Mouse (Mus musculus) limb, embryonic 12.5 days (tissue): ENCODE results near the gene Tcirg1. TPM values are rescaled to one million over a fixed set of nuclear protein-coding genes. Genes with fewer than 3 reads are reported as not detected.

Experiments
- ATAC-seq: fragments of 200-750 bp; cut with Nextera tagmentation; 2 replicates; pipeline ENCODE4 v1.8.0; 2017; ENCODE audit warnings: low read depth, moderate TSS enrichment; ENCODE audit not compliant: insufficient number of reproducible peaks, insufficient read depth, low FRiP score, low TSS enrichment
- H3K27ac ChIP-seq: fragments of 300-500 bp; sonication (generic); 2 replicates; pipeline ENCODE4 v1.5.1; 2016; ENCODE audit warnings: mild to moderate bottlenecking, moderate library complexity
- H3K27me3 ChIP-seq: fragments of 300-500 bp; sonication (generic); 2 replicates; pipeline ENCODE4 v1.6.1; 2016; ENCODE audit warnings: mild to moderate bottlenecking, moderate library complexity
- H3K36me3 ChIP-seq: fragments of 300-500 bp; sonication (generic); 2 replicates; pipeline ENCODE4 v1.6.1; 2016; ENCODE audit warnings: mild to moderate bottlenecking, moderate library complexity
- H3K4me1 ChIP-seq: fragments of 300-500 bp; sonication (generic); replicated peaks from 2 replicates; pipeline ENCODE4 v1.6.1; 2016
- H3K4me2 ChIP-seq: fragments of 300-500 bp; sonication (generic); 2 replicates; pipeline ENCODE4 v1.6.1; 2016; ENCODE audit warnings: mild to moderate bottlenecking, moderate library complexity
- H3K4me3 ChIP-seq: fragments of 300-500 bp; sonication (generic); replicated peaks from 2 replicates; pipeline ENCODE4 v1.5.1; 2016; ENCODE audit warnings: mild to moderate bottlenecking
- H3K9ac ChIP-seq: fragments of 300-500 bp; sonication (generic); replicated peaks from 2 replicates; pipeline ENCODE4 v1.6.1; 2016; ENCODE audit warnings: mild to moderate bottlenecking, moderate library complexity
- H3K9me3 ChIP-seq: fragments of 300-500 bp; sonication (generic); 2 replicates; pipeline ENCODE4 v1.6.1; 2016; ENCODE audit warnings: mild to moderate bottlenecking, moderate library complexity
- WGBS: fragments of 180-500 bp; shearing (Covaris S2); methylation state at CpG from one replicate; pipeline ENCODE4 v1.1.7; 2016; 5-methylcytosine and 5-hydroxymethylcytosine counted together
- polyA plus RNA-seq: library from polyadenylated mRNA; unstranded; fragments of >200 nt; fragmentation: Nextera tagmentation; extraction: Ambion mirVana; gene quantifications from 2 replicates; pipeline ENCODE4 v1.2.1, GENCODE M21; 2016

Tcirg1 gene
- polyA plus RNA-seq, 1 experiment from 2014 or later = 47.0 TPM

DNA sequence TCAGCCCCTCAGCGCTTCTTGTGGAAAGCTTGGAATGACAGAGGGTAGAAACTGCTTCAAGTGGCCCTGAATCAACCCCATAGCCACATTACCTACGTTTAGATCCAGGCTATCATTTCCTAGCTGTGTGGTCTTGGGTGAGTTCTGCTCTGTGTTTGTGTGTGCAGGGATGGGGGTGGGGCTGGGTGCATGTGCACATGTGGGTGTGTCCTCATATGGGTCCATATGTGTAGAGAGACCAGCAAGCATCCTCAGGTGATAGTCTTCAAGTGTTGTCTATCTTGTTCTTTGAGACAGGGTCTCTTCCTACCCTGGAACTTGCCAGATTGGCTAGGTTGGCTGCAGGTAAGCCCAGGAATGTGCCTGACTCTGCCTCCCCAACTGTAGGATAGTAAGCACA is 57.7 kb downstream of the Tcirg1 start:
- no peak overlapping the region for H3K9ac ChIP-seq
- no peak overlapping the region for H3K4me3 ChIP-seq
- H3K4me2 ChIP-seq = no peak overlapping the region
- WGBS = 97% methylated on average over 2 of the region's 2 CpGs
- H3K27me3 ChIP-seq = peaks cover 8% of the 10 kb centered on the region; the same call in 1 of the 2 replicates
- no peaks in the 10 kb centered on the region for H3K9me3 ChIP-seq
- no peak for ATAC-seq
- no peak overlapping the region for H3K27ac ChIP-seq
- no peaks in the 10 kb centered on the region for H3K36me3 ChIP-seq
- peaks cover 21% of the 10 kb centered on the region for H3K4me1 ChIP-seq

- Histone ChIP-seq H3K4me2 (no peak overlapping the region), H3K4me3 (no peak overlapping the region), H3K9ac (no peak overlapping the region), H3K27me3 (peaks cover 15% of the 10 kb centered on the region; the same call in 1 of the 2 replicates), H3K9me3 (no peaks in the 10 kb centered on the region), H3K4me1 (peaks cover 17% of the 10 kb centered on the region), H3K36me3 (no peaks in the 10 kb centered on the region), H3K27ac (no peak overlapping the region)
- ATAC-seq = no peak
- WGBS = 24% methylated on average over 7 of the region's 7 CpGs
Measured at GRCm38 (mm10) chr19:3848207-3848808, 58.6 kb downstream of the Tcirg1 start.

DNA sequence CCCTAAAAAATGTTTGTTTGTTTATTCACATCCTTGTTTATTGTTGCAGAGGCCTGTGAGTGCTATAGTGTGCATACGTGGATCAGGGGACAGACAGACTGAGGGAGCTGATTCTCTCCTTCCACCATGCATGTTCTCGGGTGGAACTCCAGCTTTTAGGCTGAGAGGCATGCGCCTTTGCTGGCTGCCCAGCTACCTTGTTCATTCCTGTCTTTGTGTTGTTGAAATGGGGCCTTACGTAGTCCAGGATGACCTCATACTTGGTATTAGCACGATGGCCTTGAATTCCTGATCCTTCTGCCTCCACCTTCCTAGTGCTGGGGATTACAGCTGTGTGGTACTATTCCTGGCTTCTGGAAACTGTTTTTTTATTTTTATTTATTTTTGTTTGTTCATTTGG is 59.2 kb downstream of the Tcirg1 start:
- H3K4me1 ChIP-seq = peaks cover 15% of the 10 kb centered on the region
- peaks cover 15% of the 10 kb centered on the region; the same call in 1 of the 2 replicates for H3K27me3 ChIP-seq
- no peaks in the 10 kb centered on the region for H3K9me3 ChIP-seq
- no peaks in the 10 kb centered on the region for H3K36me3 ChIP-seq
- no peak overlapping the region for H3K27ac ChIP-seq
- no peak overlapping the region for H3K4me2 ChIP-seq
- no peak overlapping the region for H3K9ac ChIP-seq
- no peak overlapping the region for H3K4me3 ChIP-seq
- no peak for ATAC-seq
- WGBS = 85% methylated on average over 5 of the region's 5 CpGs

DNA sequence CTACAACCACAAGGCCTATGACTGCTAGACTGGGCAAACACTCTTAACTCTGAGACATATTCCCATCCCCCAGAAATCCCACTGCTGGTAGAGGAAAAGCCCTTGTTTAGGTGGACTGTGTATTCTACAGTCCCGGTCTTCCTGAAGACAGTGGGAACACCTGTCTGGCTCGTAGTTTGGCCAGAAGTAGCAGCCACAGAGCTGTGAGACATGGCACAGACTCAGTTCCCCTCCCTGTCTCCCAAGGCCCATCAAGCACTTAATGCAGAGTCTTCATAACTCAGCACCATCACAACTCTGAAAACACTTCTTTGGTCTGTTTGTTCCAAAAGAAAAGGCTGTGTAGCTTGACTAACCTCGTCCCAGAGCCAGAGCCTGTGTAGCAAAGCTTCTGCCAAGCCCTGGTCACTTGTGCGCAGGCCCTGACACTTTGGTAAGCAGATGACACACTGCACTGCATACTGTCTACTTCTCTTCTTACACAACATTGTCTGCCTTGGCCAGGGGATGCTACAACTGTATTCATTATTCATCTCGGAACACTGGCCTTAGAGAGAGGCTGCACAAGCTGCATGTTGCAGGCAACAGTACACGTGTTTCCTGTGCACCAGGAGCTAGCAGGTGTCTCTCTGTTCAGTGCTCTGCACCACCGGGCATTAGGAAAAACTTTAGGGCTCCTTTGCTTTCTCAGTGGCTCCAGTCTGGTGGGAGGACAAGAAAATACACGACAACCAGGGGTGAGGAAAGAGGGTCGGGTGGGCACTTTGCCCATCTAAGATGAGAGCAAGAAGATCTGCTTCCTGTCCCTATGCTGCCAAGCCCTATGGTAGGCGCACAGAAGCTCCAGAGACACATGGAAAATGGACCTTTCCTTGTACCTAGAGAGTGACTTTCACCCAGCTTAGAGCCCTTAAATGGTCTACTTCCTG is 60.0 kb downstream of the Tcirg1 start:
- no peak overlapping the region for H3K9ac ChIP-seq
- H3K27ac ChIP-seq = no peak overlapping the region
- H3K4me1 ChIP-seq = peaks cover 15% of the 10 kb centered on the region
- H3K36me3 ChIP-seq = no peaks in the 10 kb centered on the region
- no peak overlapping the region for H3K4me3 ChIP-seq
- no peak for ATAC-seq
- 79% methylated on average over 10 of the region's 10 CpGs for WGBS
- H3K27me3 ChIP-seq = peaks cover 15% of the 10 kb centered on the region; the same call in 1 of the 2 replicates
- H3K4me2 ChIP-seq = no peak overlapping the region
- no peaks in the 10 kb centered on the region for H3K9me3 ChIP-seq

Other genes starting within 250 kb of the Tcirg1 start
- 7.7 and 8.4 TPM in 2 replicates for gene Lrp5, start 220.6 kb downstream of the Tcirg1 start, polyA plus RNA-seq
- 33.0 and 41.1 TPM in 2 replicates for gene 1810055G02Rik, start 198.8 kb downstream of the Tcirg1 start, polyA plus RNA-seq
- gene Kmt5b, start 139.7 kb downstream of the Tcirg1 start, polyA plus RNA-seq = 38.3 and 44.2 TPM in 2 replicates
- gene Chka, start 55.4 kb downstream of the Tcirg1 start, polyA plus RNA-seq = 55.7 and 62.8 TPM in 2 replicates
- 242 and 257 TPM in 2 replicates for gene Ndufs8, start 5.6 kb upstream of the Tcirg1 start, polyA plus RNA-seq
- 0.60 and 0.65 TPM in 2 replicates for gene Aldh3b1, start 22.7 kb upstream of the Tcirg1 start, polyA plus RNA-seq
- 11.7 and 12.1 TPM in 2 replicates for gene Unc93b1, start 28.1 kb upstream of the Tcirg1 start, polyA plus RNA-seq
- not detected in 2 replicates for gene Aldh3b3, start 51.5 kb upstream of the Tcirg1 start, polyA plus RNA-seq
- 2.7 and 3.6 TPM in 2 replicates for gene Aldh3b2, start 65.2 kb upstream of the Tcirg1 start, polyA plus RNA-seq
- gene Acy3, start 79.4 kb upstream of the Tcirg1 start, polyA plus RNA-seq = 3.6 and 3.7 TPM in 2 replicates
- gene Tbx10, start 85.6 kb upstream of the Tcirg1 start, polyA plus RNA-seq = not detected in 2 replicates
- gene Nudt8, start 93.4 kb upstream of the Tcirg1 start, polyA plus RNA-seq = 30.8 and 31.5 TPM in 2 replicates
- gene Gm49405, start 93.5 kb upstream of the Tcirg1 start, polyA plus RNA-seq = 4.6 and 5.5 TPM in 2 replicates
- gene Doc2g, start 96.2 kb upstream of the Tcirg1 start, polyA plus RNA-seq = 6.8 and 7.6 TPM in 2 replicates
- gene Ndufv1, start 105.7 kb upstream of the Tcirg1 start, polyA plus RNA-seq = 180 and 201 TPM in 2 replicates
- 476 and 504 TPM in 2 replicates for gene Gstp1, start 130.9 kb upstream of the Tcirg1 start, polyA plus RNA-seq
- gene Gstp2, start 138.9 kb upstream of the Tcirg1 start, polyA plus RNA-seq = 1.8 and 10.6 TPM in 2 replicates
- not detected in 2 replicates for gene Gstp3, start 152.4 kb upstream of the Tcirg1 start, polyA plus RNA-seq
- not detected in 2 replicates for gene Cabp2, start 174.4 kb upstream of the Tcirg1 start, polyA plus RNA-seq
- 66.9 and 67.1 TPM in 2 replicates for gene Cdk2ap2, start 190.0 kb upstream of the Tcirg1 start, polyA plus RNA-seq
- gene Pitpnm1, start 192.9 kb upstream of the Tcirg1 start, polyA plus RNA-seq = 11.6 and 13.0 TPM in 2 replicates
- gene Aip, start 218.7 kb upstream of the Tcirg1 start, polyA plus RNA-seq = 86.5 and 87.5 TPM in 2 replicates
- gene Gpr152, start 232.7 kb upstream of the Tcirg1 start, polyA plus RNA-seq = not detected in 2 replicates
- gene Cabp4, start 236.9 kb upstream of the Tcirg1 start, polyA plus RNA-seq = 0.12 and 0.14 TPM in 2 replicates
- 125 and 131 TPM in 2 replicates for gene Coro1b, start 241.5 kb upstream of the Tcirg1 start, polyA plus RNA-seq
- gene Ptprcap, start 246.5 kb upstream of the Tcirg1 start, polyA plus RNA-seq = 1.3 and 1.4 TPM in 2 replicates